Mouse (Mus musculus) embryonic facial prominence, embryonic 14.5 days (tissue): ENCODE results near the gene Nrcam. TPM values are rescaled to one million over a fixed set of nuclear protein-coding genes. Genes with fewer than 3 reads are reported as not detected.

ENCODE experiments used
- ATAC-seq: fragments of 200-750 bp; cut with Nextera tagmentation; 2 replicates; pipeline ENCODE4 v1.8.0; 2017; ENCODE audit warnings: low read depth, moderate number of reproducible peaks, moderate TSS enrichment
- DNase-seq: peaks from one replicate; pipeline ENCODE4 v3.0.0-alpha.2; 2015; ENCODE audit warnings: low spot score
- H3K27ac ChIP-seq: fragments of 300-500 bp; sonication (generic); replicated peaks from 2 replicates; pipeline ENCODE4 v1.5.1; 2014; ENCODE audit warnings: low read depth, mild to moderate bottlenecking, low read length, moderate library complexity
- H3K27me3 ChIP-seq: fragments of 300-500 bp; sonication (generic); replicated peaks from 2 replicates; pipeline ENCODE4 v1.6.1; 2014; ENCODE audit warnings: low read length; ENCODE audit not compliant: control insufficient read depth, insufficient read depth
- H3K36me3 ChIP-seq: fragments of 300-500 bp; sonication (generic); 2 replicates; pipeline ENCODE4 v1.6.1; 2014; ENCODE audit warnings: low read length, mixed read lengths; ENCODE audit not compliant: control insufficient read depth, insufficient read depth
- H3K4me1 ChIP-seq: fragments of 300-500 bp; sonication (generic); 2 replicates; pipeline ENCODE4 v1.6.1; 2014; ENCODE audit warnings: antibody characterized with exemption, low read length; ENCODE audit not compliant: control insufficient read depth, insufficient read depth
- H3K4me2 ChIP-seq: fragments of 300-500 bp; sonication (generic); 2 replicates; pipeline ENCODE4 v1.6.1; 2014; ENCODE audit warnings: low read depth, mild to moderate bottlenecking, low read length, moderate library complexity, mixed read lengths
- H3K4me3 ChIP-seq: fragments of 300-500 bp; sonication (generic); 2 replicates; pipeline ENCODE4 v1.5.1; 2014; ENCODE audit warnings: low read depth, mild to moderate bottlenecking, low read length
- H3K9ac ChIP-seq: fragments of 300-500 bp; sonication (generic); 2 replicates; pipeline ENCODE4 v1.6.1; 2014; ENCODE audit warnings: low read depth, mild to moderate bottlenecking, low read length, moderate library complexity, mixed read lengths
- H3K9me3 ChIP-seq: fragments of 300-500 bp; sonication (generic); 2 replicates; pipeline ENCODE4 v1.6.1; 2016; ENCODE audit warnings: low read length; ENCODE audit not compliant: control insufficient read depth
- WGBS: fragments of 180-500 bp; shearing (Covaris S2); extraction: QIAGEN DNeasy Blood & Tissue Kit; methylation state at CpG from one replicate; pipeline ENCODE4 v1.1.7; 2014; 5-methylcytosine and 5-hydroxymethylcytosine counted together
- polyA plus RNA-seq: library from polyadenylated mRNA; unstranded; fragments of >200 nt; fragmentation: Nextera tagmentation; extraction: Ambion mirVana; gene quantifications from 2 replicates; pipeline ENCODE4 v1.2.1, GENCODE M21; 2014

Nrcam gene
- polyA plus RNA-seq, 1 experiment from 2014 or later = 8.7 TPM

DNA sequence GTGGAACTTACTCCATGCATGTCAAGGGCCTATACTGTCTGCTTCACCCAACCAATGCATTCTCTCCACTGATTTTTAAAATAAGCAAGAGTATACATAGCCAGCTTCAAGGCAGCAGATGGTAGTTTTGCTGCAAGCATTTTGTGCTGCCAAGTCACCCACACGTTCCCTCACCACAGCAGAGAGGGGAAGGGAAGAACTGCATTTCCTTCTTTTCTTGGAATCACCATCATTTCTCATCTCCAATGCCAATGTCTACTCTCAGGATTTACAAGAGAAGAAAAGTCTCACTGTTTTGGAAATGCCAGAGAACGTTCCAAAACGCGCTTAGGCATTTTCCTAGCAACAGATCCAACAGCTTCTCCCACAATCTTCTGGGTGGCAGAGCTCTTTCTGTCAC lies 52.1 kb downstream of the Nrcam start:
- no peaks in the 10 kb centered on the region for H3K9me3 ChIP-seq
- no peak overlapping the region for H3K9ac ChIP-seq
- no peak for DNase-seq
- no peak overlapping the region for H3K4me3 ChIP-seq
- no peak overlapping the region for H3K27ac ChIP-seq
- no peaks in the 10 kb centered on the region for H3K4me1 ChIP-seq
- 82% methylated on average over 4 of the region's 4 CpGs for WGBS
- no peak for ATAC-seq
- no peak overlapping the region for H3K4me2 ChIP-seq
- H3K36me3 ChIP-seq = no peaks in the 10 kb centered on the region
- no peaks in the 10 kb centered on the region for H3K27me3 ChIP-seq

DNA sequence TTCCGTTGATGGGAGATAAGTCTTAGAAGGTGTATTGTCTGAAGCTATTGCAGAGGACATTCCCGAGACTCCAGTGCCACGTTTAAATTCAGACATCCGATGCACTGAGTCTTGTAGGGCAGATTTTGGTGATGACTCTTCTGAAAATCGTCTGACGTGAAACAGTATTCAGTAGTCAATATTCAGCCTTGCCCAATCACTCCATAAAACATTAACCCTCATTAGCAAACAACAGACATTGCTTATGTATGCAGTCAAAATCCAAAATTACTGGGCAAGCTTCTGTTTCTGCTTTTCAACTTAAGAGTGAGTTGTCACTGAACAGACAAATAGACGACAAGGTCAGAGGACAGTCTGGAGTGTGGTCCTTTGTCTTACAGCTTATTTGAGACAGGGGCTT lies 57.7 kb downstream of the Nrcam start:
- no peaks in the 10 kb centered on the region for H3K9me3 ChIP-seq
- H3K27me3 ChIP-seq = no peaks in the 10 kb centered on the region
- H3K9ac ChIP-seq = no peak overlapping the region
- H3K4me1 ChIP-seq = no peaks in the 10 kb centered on the region
- H3K27ac ChIP-seq = no peak overlapping the region
- no peak overlapping the region for H3K4me2 ChIP-seq
- no peaks in the 10 kb centered on the region for H3K36me3 ChIP-seq
- 66% methylated on average over 7 of the region's 7 CpGs for WGBS
- DNase-seq = no peak
- no peak overlapping the region for H3K4me3 ChIP-seq
- ATAC-seq = no peak

DNA sequence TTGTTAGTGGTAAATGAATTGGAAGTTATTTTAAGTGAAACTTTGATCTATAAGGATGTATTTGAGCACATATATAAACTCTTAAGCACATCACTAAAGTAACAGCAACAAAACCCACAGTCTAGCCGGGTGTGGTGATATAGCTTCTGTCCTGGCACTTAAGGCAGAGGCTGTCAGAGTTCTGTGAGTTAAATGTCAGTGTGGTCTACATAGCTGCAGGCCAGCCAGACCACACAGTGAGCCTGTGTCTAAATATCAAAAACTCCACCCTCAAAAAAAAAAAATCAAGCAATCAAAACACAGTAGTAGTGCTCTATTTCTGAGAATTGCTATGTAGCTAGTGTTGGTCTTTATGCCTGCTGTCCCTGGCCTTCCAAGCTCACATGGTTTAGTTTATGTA lies 59.5 kb downstream of the Nrcam start:
- H3K27ac ChIP-seq = no peak overlapping the region
- no peaks in the 10 kb centered on the region for H3K9me3 ChIP-seq
- DNase-seq (peak; percentile 66), ATAC-seq (no peak; the same call in 1 of the 2 replicates)
- no peak overlapping the region for H3K9ac ChIP-seq
- whole genome bisulfite sequencing = 24% methylated on average over 1 of the region's 1 CpGs
- H3K27me3 ChIP-seq = no peaks in the 10 kb centered on the region
- H3K4me1 ChIP-seq = no peaks in the 10 kb centered on the region
- H3K4me2 ChIP-seq = no peak overlapping the region
- H3K4me3 ChIP-seq = no peak overlapping the region
- no peaks in the 10 kb centered on the region for H3K36me3 ChIP-seq

DNA sequence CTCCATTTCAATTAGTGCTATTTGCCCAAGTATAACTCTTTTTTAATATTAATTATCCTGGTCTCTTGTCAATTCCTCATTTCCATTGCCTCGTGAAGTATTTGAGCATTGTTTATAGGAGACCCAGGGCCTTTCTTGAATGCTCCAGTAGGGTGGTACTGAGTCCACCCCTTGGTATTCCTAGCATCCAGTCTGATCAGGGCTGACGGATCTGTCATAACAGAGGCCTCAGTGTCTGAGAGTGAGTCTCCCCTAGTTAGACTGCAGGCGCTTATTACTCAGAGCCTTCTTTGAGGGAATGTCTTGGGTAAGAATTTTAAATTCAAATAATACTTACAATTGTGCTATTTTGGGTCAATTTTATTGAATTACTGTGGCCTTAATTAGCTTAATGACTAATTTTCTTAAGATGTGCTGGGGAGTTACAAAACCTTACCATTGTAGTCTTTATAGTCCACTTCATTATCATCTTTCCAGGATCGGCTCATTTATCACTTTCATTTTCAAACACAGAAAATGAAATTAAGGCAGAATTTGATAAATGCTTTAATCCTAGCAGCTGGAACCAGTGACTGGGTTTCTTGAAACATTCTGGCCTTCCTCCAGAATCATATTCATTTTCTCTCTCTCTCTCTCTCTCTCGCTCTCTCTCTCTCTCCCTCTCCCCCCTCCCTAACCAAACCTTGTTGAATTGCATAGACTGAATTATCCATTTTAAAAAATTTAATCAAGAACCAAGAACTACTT lies 61.9 kb downstream of the Nrcam start:
- Histone ChIP-seq H3K9me3 (no peaks in the 10 kb centered on the region), H3K36me3 (no peaks in the 10 kb centered on the region)
- DNase-seq = no peak

DNA sequence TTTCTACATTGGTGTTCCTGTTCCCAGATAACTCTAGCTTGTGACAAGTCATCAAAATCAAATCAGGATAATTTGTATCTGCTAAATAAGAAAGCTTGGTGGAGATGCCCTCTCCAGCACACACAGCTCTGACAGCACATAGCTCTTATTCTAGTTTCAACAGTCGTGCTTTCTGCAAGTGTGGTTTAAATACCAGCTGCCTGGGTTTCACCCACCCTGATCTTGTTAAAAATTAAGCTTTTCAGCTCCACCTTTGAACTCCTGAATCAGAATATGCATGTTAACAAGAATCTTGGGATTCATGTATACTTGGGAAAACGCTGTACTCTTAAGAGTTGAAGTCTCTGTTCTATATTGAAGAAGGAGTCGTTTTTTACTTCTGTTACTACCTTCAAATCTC lies 66.2 kb downstream of the Nrcam start:
- Histone ChIP-seq H3K27ac (no peak overlapping the region), H3K9ac (no peak overlapping the region), H3K4me1 (no peaks in the 10 kb centered on the region), H3K27me3 (no peaks in the 10 kb centered on the region), H3K9me3 (no peaks in the 10 kb centered on the region), H3K36me3 (no peaks in the 10 kb centered on the region), H3K4me3 (no peak overlapping the region), H3K4me2 (no peak overlapping the region)
- DNase-seq = no peak
- WGBS = 79% methylated on average over 3 of the region's 3 CpGs
- no peak for ATAC-seq

More for the DNA sequence above, 61.9 kb downstream of the Nrcam start:
- Histone ChIP-seq H3K27ac (no peak overlapping the region), H3K4me2 (no peak overlapping the region), H3K27me3 (no peaks in the 10 kb centered on the region), H3K9ac (no peak overlapping the region), H3K4me3 (no peak overlapping the region), H3K4me1 (no peaks in the 10 kb centered on the region)
- 65% methylated on average over 5 of the region's 5 CpGs for WGBS
- ATAC-seq = no peak

GRCm38 (mm10) chr12:44397782-44398181 lies 69.1 kb downstream of the Nrcam start:
- H3K4me3 ChIP-seq = no peak overlapping the region
- no peaks in the 10 kb centered on the region for H3K4me1 ChIP-seq
- no peak overlapping the region for H3K9ac ChIP-seq
- ATAC-seq (no peak), DNase-seq (no peak)
- 27% methylated on average over 5 of the region's 5 CpGs for WGBS
- no peak overlapping the region for H3K27ac ChIP-seq
- H3K4me2 ChIP-seq = no peak overlapping the region
- no peaks in the 10 kb centered on the region for H3K9me3 ChIP-seq
- H3K27me3 ChIP-seq = no peaks in the 10 kb centered on the region
- no peaks in the 10 kb centered on the region for H3K36me3 ChIP-seq

DNA sequence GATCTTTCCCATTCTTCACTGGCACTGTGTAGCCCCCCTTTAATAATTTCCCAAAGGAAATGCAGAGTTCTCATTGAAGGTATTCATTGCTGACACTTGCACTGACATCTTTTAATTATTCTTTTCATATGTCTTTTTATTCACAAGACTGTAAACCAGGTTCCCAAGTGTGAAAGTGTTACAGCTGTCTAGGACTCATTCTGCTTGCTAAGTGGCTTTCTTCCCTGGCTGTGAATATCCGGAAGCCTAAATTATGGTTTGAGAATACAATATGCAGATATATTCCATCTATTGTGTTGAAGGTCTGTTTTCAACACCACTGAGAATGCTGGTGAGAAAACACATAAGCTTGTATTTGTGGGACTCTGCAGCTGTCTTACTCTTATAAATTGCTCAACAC lies 73.4 kb downstream of the Nrcam start:
- Histone ChIP-seq H3K9ac (no peak overlapping the region), H3K4me3 (no peak overlapping the region), H3K27me3 (no peaks in the 10 kb centered on the region), H3K36me3 (no peaks in the 10 kb centered on the region), H3K4me2 (no peak overlapping the region), H3K4me1 (no peaks in the 10 kb centered on the region), H3K9me3 (no peaks in the 10 kb centered on the region), H3K27ac (no peak overlapping the region)
- DNase-seq (no peak), ATAC-seq (no peak)
- WGBS = 86% methylated on average over 1 of the region's 1 CpGs

DNA sequence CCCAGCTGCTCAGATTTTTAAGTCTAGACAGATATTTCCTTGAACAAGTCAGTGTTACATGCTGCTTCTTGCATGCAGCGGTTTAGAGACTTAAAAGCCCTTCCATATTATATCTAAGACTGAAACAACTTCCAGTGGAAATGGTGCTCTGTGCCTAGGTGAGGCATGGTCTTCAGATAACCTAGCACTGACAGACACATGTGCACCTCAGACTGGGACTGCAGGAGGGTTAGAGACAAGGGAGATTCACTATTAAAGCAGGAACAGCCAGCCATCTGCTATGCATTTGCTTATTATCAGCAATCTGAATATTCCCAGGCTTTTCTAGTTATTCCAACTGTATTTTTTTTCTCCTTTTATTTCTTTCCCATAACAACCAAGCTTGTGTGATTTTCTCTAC lies 74.6 kb downstream of the Nrcam start:
- H3K27ac ChIP-seq = no peak overlapping the region
- H3K4me2 ChIP-seq = no peak overlapping the region

GRCm38 (mm10) chr12:44403731-44404424 lies 75.2 kb downstream of the Nrcam start:
- Histone ChIP-seq H3K4me1 (no peaks in the 10 kb centered on the region), H3K4me3 (no peak overlapping the region), H3K27me3 (no peaks in the 10 kb centered on the region), H3K27ac (no peak overlapping the region), H3K9ac (no peak overlapping the region), H3K4me2 (no peak overlapping the region), H3K36me3 (no peaks in the 10 kb centered on the region), H3K9me3 (no peaks in the 10 kb centered on the region)
- DNase-seq (no peak), ATAC-seq (no peak)
- WGBS = 31% methylated on average over 3 of the region's 3 CpGs

More for the DNA sequence above, 74.6 kb downstream of the Nrcam start:
- H3K9me3 ChIP-seq = no peaks in the 10 kb centered on the region
- H3K36me3 ChIP-seq = no peaks in the 10 kb centered on the region
- DNase-seq (no peak), ATAC-seq (no peak)
- no peaks in the 10 kb centered on the region for H3K27me3 ChIP-seq
- H3K4me3 ChIP-seq = no peak overlapping the region
- H3K9ac ChIP-seq = no peak overlapping the region
- 87% methylated on average over 1 of the region's 1 CpGs for WGBS
- no peaks in the 10 kb centered on the region for H3K4me1 ChIP-seq
